Mouse (Mus musculus): ENCODE results near the gene Eif4h. TPM values are rescaled to one million over a fixed set of nuclear protein-coding genes. Genes with fewer than 3 reads are reported as not detected.

The Eif4h gene
- polyA plus RNA-seq, 1 experiment from 2014 or later, result 329 TPM

GRCm38 (mm10) chr5:134615780-134616179 lies 23.5 kb downstream of the Eif4h start:
- 74% methylated on average over 4 of the region's 4 CpGs for WGBS
- Histone ChIP-seq H3K36me3 (replicated peaks; ENCODE audit: control insufficient read depth, insufficient read depth) (peaks cover 53% of the 10 kb centered on the region), H3K4me1 (replicated peaks; ENCODE audit: control insufficient read depth, insufficient read depth, low read length) (no peaks in the 10 kb centered on the region), H3K4me2 (replicated peaks) (no peak overlapping the region), H3K9me3 (ENCODE audit: control insufficient read depth, low read length) (no peaks in the 10 kb centered on the region), H3K9ac (no peak overlapping the region), H3K4me3 (replicated peaks; ENCODE audit: low read length) (no peak overlapping the region), H3K27ac (no peak overlapping the region), H3K27me3 (ENCODE audit: control insufficient read depth, insufficient read depth, low read length) (no peaks in the 10 kb centered on the region)
- DNase-seq (ENCODE audit: low spot score) (no peak), ATAC-seq (ENCODE audit: low FRiP score) (no peak)

GRCm38 (mm10) chr5:134615380-134615779 lies 23.9 kb downstream of the Eif4h start:
- no peaks in the 10 kb centered on the region for H3K9me3 ChIP-seq (ENCODE audit: control insufficient read depth, low read length)
- peaks cover 49% of the 10 kb centered on the region for H3K36me3 ChIP-seq (replicated peaks; ENCODE audit: control insufficient read depth, insufficient read depth)
- no peak overlapping the region for H3K9ac ChIP-seq
- no peaks in the 10 kb centered on the region for H3K27me3 ChIP-seq (ENCODE audit: control insufficient read depth, insufficient read depth, low read length)
- DNase-seq (ENCODE audit: low spot score), result no peak
- WGBS, result 87% methylated on average over 8 of the region's 8 CpGs
- no peak overlapping the region for H3K4me3 ChIP-seq (replicated peaks; ENCODE audit: low read length)
- no peaks in the 10 kb centered on the region for H3K4me1 ChIP-seq (replicated peaks; ENCODE audit: control insufficient read depth, insufficient read depth, low read length)
- H3K4me2 ChIP-seq (replicated peaks), result no peak overlapping the region
- ATAC-seq (ENCODE audit: low FRiP score), result no peak
- no peak overlapping the region for H3K27ac ChIP-seq

GRCm38 (mm10) chr5:134614802-134615201 lies 24.5 kb downstream of the Eif4h start, which contains the start of gene Lat2:
Gene Lat2, minus strand, starts transcription at chr5:134615025.
- ATAC-seq (ENCODE audit: low FRiP score) (no peak), DNase-seq (ENCODE audit: low spot score) (no peak)
- Histone ChIP-seq H3K27ac (no peak within 1 kb of the TSS), H3K4me2 (replicated peaks) (no peak within 1 kb of the TSS), H3K4me1 (replicated peaks; ENCODE audit: control insufficient read depth, insufficient read depth, low read length) (no peaks in the 10 kb centered on the region), H3K4me3 (replicated peaks; ENCODE audit: low read length) (no peak within 1 kb of the TSS), H3K36me3 (replicated peaks; ENCODE audit: control insufficient read depth, insufficient read depth) (peaks cover 44% of the 10 kb centered on the region), H3K9me3 (ENCODE audit: control insufficient read depth, low read length) (no peaks in the 10 kb centered on the region), H3K9ac (no peak within 1 kb of the TSS), H3K27me3 (ENCODE audit: control insufficient read depth, insufficient read depth, low read length) (no peaks in the 10 kb centered on the region)
- 93% methylated on average over 7 of the region's 7 CpGs for WGBS

- DNase-seq (ENCODE audit: low spot score) (no peak), ATAC-seq (ENCODE audit: low FRiP score) (no peak)
- no peak overlapping the region for H3K9ac ChIP-seq
- H3K36me3 ChIP-seq (replicated peaks; ENCODE audit: control insufficient read depth, insufficient read depth), result peaks cover 38% of the 10 kb centered on the region
- no peaks in the 10 kb centered on the region for H3K27me3 ChIP-seq (ENCODE audit: control insufficient read depth, insufficient read depth, low read length)
- H3K9me3 ChIP-seq (ENCODE audit: control insufficient read depth, low read length), result no peaks in the 10 kb centered on the region
- H3K4me1 ChIP-seq (replicated peaks; ENCODE audit: control insufficient read depth, insufficient read depth, low read length), result no peaks in the 10 kb centered on the region
- no peak overlapping the region for H3K4me3 ChIP-seq (replicated peaks; ENCODE audit: low read length)
- H3K27ac ChIP-seq, result no peak overlapping the region
- no peak overlapping the region for H3K4me2 ChIP-seq (replicated peaks)
- 91% methylated on average over 8 of the region's 8 CpGs for WGBS
Observed at GRCm38 (mm10) chr5:134614296-134614695, 25.0 kb downstream of the Eif4h start.

GRCm38 (mm10) chr5:134613727-134614126 lies 25.6 kb downstream of the Eif4h start:
- Histone ChIP-seq H3K27me3 (ENCODE audit: control insufficient read depth, insufficient read depth, low read length) (no peaks in the 10 kb centered on the region), H3K4me1 (replicated peaks; ENCODE audit: control insufficient read depth, insufficient read depth, low read length) (no peaks in the 10 kb centered on the region), H3K4me3 (replicated peaks; ENCODE audit: low read length) (no peak overlapping the region), H3K4me2 (replicated peaks) (no peak overlapping the region), H3K9ac (no peak overlapping the region), H3K9me3 (ENCODE audit: control insufficient read depth, low read length) (no peaks in the 10 kb centered on the region), H3K27ac (no peak overlapping the region), H3K36me3 (replicated peaks; ENCODE audit: control insufficient read depth, insufficient read depth) (peaks cover 33% of the 10 kb centered on the region)
- DNase-seq (ENCODE audit: low spot score) (no peak), ATAC-seq (ENCODE audit: low FRiP score) (no peak)
- WGBS, result 87% methylated on average over 9 of the region's 9 CpGs

- no peaks in the 10 kb centered on the region for H3K27me3 ChIP-seq (ENCODE audit: control insufficient read depth, insufficient read depth, low read length)
- DNase-seq (ENCODE audit: low spot score) (no peak), ATAC-seq (ENCODE audit: low FRiP score) (no peak)
- H3K4me1 ChIP-seq (replicated peaks; ENCODE audit: control insufficient read depth, insufficient read depth, low read length), result no peaks in the 10 kb centered on the region
- H3K9me3 ChIP-seq (ENCODE audit: control insufficient read depth, low read length), result no peaks in the 10 kb centered on the region
- no peak overlapping the region for H3K4me2 ChIP-seq (replicated peaks)
- peaks cover 19% of the 10 kb centered on the region; the same call in 1 of the 2 replicates for H3K36me3 ChIP-seq (replicated peaks; ENCODE audit: control insufficient read depth, insufficient read depth)
- no peak overlapping the region for H3K9ac ChIP-seq
- WGBS, result 49% methylated on average over 8 of the region's 8 CpGs
- H3K4me3 ChIP-seq (replicated peaks; ENCODE audit: low read length), result no peak overlapping the region
- no peak overlapping the region; the same call in 1 of the 2 replicates for H3K27ac ChIP-seq
Observed at GRCm38 (mm10) chr5:134611810-134612521, 27.3 kb downstream of the Eif4h start.

- H3K4me2 ChIP-seq (replicated peaks), result no peak overlapping the region
- H3K9ac ChIP-seq, result no peak overlapping the region
- ATAC-seq (ENCODE audit: low FRiP score) (no peak), DNase-seq (ENCODE audit: low spot score) (no peak)
- no peak overlapping the region for H3K27ac ChIP-seq
- no peaks in the 10 kb centered on the region for H3K9me3 ChIP-seq (ENCODE audit: control insufficient read depth, low read length)
- no peaks in the 10 kb centered on the region for H3K27me3 ChIP-seq (ENCODE audit: control insufficient read depth, insufficient read depth, low read length)
- H3K36me3 ChIP-seq (replicated peaks; ENCODE audit: control insufficient read depth, insufficient read depth), result peaks cover 10% of the 10 kb centered on the region; the same call in 1 of the 2 replicates
- WGBS, result 87% methylated on average over 12 of the region's 12 CpGs
- no peak overlapping the region for H3K4me3 ChIP-seq (replicated peaks; ENCODE audit: low read length)
- H3K4me1 ChIP-seq (replicated peaks; ENCODE audit: control insufficient read depth, insufficient read depth, low read length), result no peaks in the 10 kb centered on the region
Observed at GRCm38 (mm10) chr5:134609916-134610643, 29.2 kb downstream of the Eif4h start.

- no peaks in the 10 kb centered on the region for H3K9me3 ChIP-seq (ENCODE audit: control insufficient read depth, low read length)
- H3K27me3 ChIP-seq (ENCODE audit: control insufficient read depth, insufficient read depth, low read length), result no peaks in the 10 kb centered on the region
- H3K27ac ChIP-seq, result no peak overlapping the region
- 70% methylated on average over 5 of the region's 5 CpGs for WGBS
- H3K4me2 ChIP-seq (replicated peaks), result no peak overlapping the region
- no peak overlapping the region for H3K4me3 ChIP-seq (replicated peaks; ENCODE audit: low read length)
- H3K36me3 ChIP-seq (replicated peaks; ENCODE audit: control insufficient read depth, insufficient read depth), result no peaks in the 10 kb centered on the region; the same call in 1 of the 2 replicates
- H3K9ac ChIP-seq, result no peak overlapping the region
- no peaks in the 10 kb centered on the region for H3K4me1 ChIP-seq (replicated peaks; ENCODE audit: control insufficient read depth, insufficient read depth, low read length)
- ATAC-seq (ENCODE audit: low FRiP score) (no peak), DNase-seq (ENCODE audit: low spot score) (no peak)
Observed at GRCm38 (mm10) chr5:134607121-134607520, 32.2 kb downstream of the Eif4h start.

- H3K4me3 ChIP-seq (replicated peaks; ENCODE audit: low read length), result no peak overlapping the region
- H3K4me2 ChIP-seq (replicated peaks), result no peak overlapping the region
- H3K36me3 ChIP-seq (replicated peaks; ENCODE audit: control insufficient read depth, insufficient read depth), result no peaks in the 10 kb centered on the region; the same call in 1 of the 2 replicates
- H3K27me3 ChIP-seq (ENCODE audit: control insufficient read depth, insufficient read depth, low read length), result no peaks in the 10 kb centered on the region
- no peak for DNase-seq (ENCODE audit: low spot score)
- no peaks in the 10 kb centered on the region for H3K4me1 ChIP-seq (replicated peaks; ENCODE audit: control insufficient read depth, insufficient read depth, low read length)
- no peak overlapping the region for H3K27ac ChIP-seq
- H3K9me3 ChIP-seq (ENCODE audit: control insufficient read depth, low read length), result no peaks in the 10 kb centered on the region
- no peak overlapping the region for H3K9ac ChIP-seq
- ATAC-seq (ENCODE audit: low FRiP score), result no peak
Observed at GRCm38 (mm10) chr5:134606314-134606713, 33.0 kb downstream of the Eif4h start.
